Mouse (Mus musculus) natural killer cell, adult 2 months (primary cell): Measurements from ENCODE around the gene Tnfaip2.

Experiments
- DNase-seq, 2 experiments: peaks; one replicate each; pipeline ENCODE4 v3.0.0; 2022; ENCODE audit warnings: low spot score in 2 of 2

Tnfaip2 gene

GRCm38 (mm10) chr12:111445161-111445889 is 3.1 kb downstream of the Tnfaip2 start:
- no peak for DNase-seq

- DNase-seq: no peak
Measured at GRCm38 (mm10) chr12:111445890-111446613, 3.8 kb downstream of the Tnfaip2 start.

GRCm38 (mm10) chr12:111446745-111447144 is 4.5 kb downstream of the Tnfaip2 start:
- DNase-seq: no peak

- DNase-seq: no peak
Measured at GRCm38 (mm10) chr12:111447350-111447749, 5.1 kb downstream of the Tnfaip2 start.

- no peak for DNase-seq
Measured at GRCm38 (mm10) chr12:111447898-111448760, 5.9 kb downstream of the Tnfaip2 start.

- no peak for DNase-seq
Measured at GRCm38 (mm10) chr12:111448931-111449705, 6.8 kb downstream of the Tnfaip2 start.

- DNase-seq: no peak
Measured at GRCm38 (mm10) chr12:111450359-111450758, 8.1 kb downstream of the Tnfaip2 start.

GRCm38 (mm10) chr12:111451561-111451960 is 9.3 kb downstream of the Tnfaip2 start:
- no peak for DNase-seq

GRCm38 (mm10) chr12:111454021-111454420 is 11.8 kb downstream of the Tnfaip2 start:
- DNase-seq: no peak

- no peak for DNase-seq
Measured at GRCm38 (mm10) chr12:111454543-111455280, 12.4 kb downstream of the Tnfaip2 start.

GRCm38 (mm10) chr12:111455311-111455846 is 13.1 kb downstream of the Tnfaip2 start:
- no peak for DNase-seq

- no peak for DNase-seq
Measured at GRCm38 (mm10) chr12:111455860-111456259, 13.6 kb downstream of the Tnfaip2 start.

GRCm38 (mm10) chr12:111457742-111458141 is 15.5 kb downstream of the Tnfaip2 start:
- DNase-seq: no peak

- no peak for DNase-seq
Measured at GRCm38 (mm10) chr12:111463570-111463969, 21.3 kb downstream of the Tnfaip2 start.

- no peak for DNase-seq
Measured at GRCm38 (mm10) chr12:111466369-111466768, 24.1 kb downstream of the Tnfaip2 start.

- no peak for DNase-seq
Measured at GRCm38 (mm10) chr12:111468206-111468605, 25.9 kb downstream of the Tnfaip2 start.

GRCm38 (mm10) chr12:111469507-111469906 is 27.2 kb downstream of the Tnfaip2 start:
- DNase-seq: peak; percentile 17 to 46

GRCm38 (mm10) chr12:111471119-111471518 is 28.9 kb downstream of the Tnfaip2 start:
- no peak for DNase-seq

- DNase-seq: no peak
Measured at GRCm38 (mm10) chr12:111471721-111472120, 29.5 kb downstream of the Tnfaip2 start.

- DNase-seq: no peak
Measured at GRCm38 (mm10) chr12:111472886-111473285, 30.6 kb downstream of the Tnfaip2 start.
